In the genomic region with DNA sequence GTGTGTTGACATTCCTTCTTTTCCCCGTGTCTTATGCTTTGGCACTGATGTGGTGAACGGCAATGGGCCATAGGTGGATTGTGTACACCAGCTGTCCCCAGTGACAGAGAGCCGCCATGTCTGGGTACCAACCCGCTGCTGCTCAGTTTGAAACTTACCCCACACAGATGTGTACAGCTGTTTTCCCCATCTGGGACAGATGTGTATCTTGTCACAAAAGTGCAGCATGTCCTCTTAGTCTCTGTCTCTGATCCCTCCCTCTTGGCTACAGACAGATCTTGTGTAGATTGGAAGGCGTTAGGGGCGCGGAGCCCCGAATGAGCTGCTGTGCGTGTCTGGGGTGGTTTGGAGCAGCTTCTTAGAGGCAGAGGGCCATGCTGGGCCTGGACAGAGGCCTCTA, we compare ENCODE assay signal across 22 mouse cellular contexts.
DNase-seq lines count a peak whose midpoint lies in the region; ATAC-seq and TF ChIP-seq lines count a peak whose summit lies in the region.
"Had no signal": no experiment of that assay in that cellular context is flagged by ENCODE, and none has a peak within 500 bp of the region (broad histone marks: within the 10 kb centered on the region; RNA-seq: fewer than 3 reads in every experiment).

No protein-coding gene starts in this region.

- no peak overlapping the region for H3K4me3 ChIP-seq in forebrain, embryonic 10.5 days
- H3K4me3 ChIP-seq in forebrain, embryonic 14.5 days (ENCODE audit: low read depth, low read length): no peak overlapping the region
- H3K4me3 ChIP-seq in intestine, embryonic 15.5 days (replicated peaks): no peak overlapping the region
- H3K4me3 ChIP-seq in intestine, embryonic 16.5 days (ENCODE audit: low read length): no peak overlapping the region
- H3K4me3 ChIP-seq in lung, postnatal 0 days (ENCODE audit: low read depth, low read length): no peak overlapping the region
- H3K4me3 ChIP-seq in limb, embryonic 12.5 days (replicated peaks): no peak overlapping the region
- H3K4me3 ChIP-seq: embryonic facial prominence, embryonic 15.5 days; erythroblast, embryonic 14.5 days; heart, adult 2 months; heart, embryonic 12.5 days; hindbrain, embryonic 13.5 days had no signal

- no peaks in the 10 kb centered on the region for H3K9me3 ChIP-seq in forebrain, embryonic 10.5 days
- H3K9me3 ChIP-seq in forebrain, embryonic 14.5 days (replicated peaks; ENCODE audit: control insufficient read depth, low read length): no peaks in the 10 kb centered on the region
- no peaks in the 10 kb centered on the region for H3K9me3 ChIP-seq in intestine, embryonic 15.5 days
- H3K9me3 ChIP-seq in intestine, embryonic 16.5 days (ENCODE audit: control insufficient read depth, low read length): no peaks in the 10 kb centered on the region
- H3K9me3 ChIP-seq in lung, postnatal 0 days (ENCODE audit: low read length): no peaks in the 10 kb centered on the region
- H3K9me3 ChIP-seq in limb, embryonic 12.5 days: no peaks in the 10 kb centered on the region
- H3K9me3 ChIP-seq: embryonic facial prominence, embryonic 15.5 days; heart, embryonic 12.5 days; hindbrain, embryonic 13.5 days had no signal

- H3K27me3 ChIP-seq in forebrain, embryonic 10.5 days (ENCODE audit: poor library complexity, severe bottlenecking): peaks cover 49% of the 10 kb centered on the region
- H3K27me3 ChIP-seq in forebrain, embryonic 14.5 days (replicated peaks; ENCODE audit: control insufficient read depth, insufficient read depth, low read length): 0 out of 2 replicates have a peak, but pooled peaks cover 11% of the 10 kb centered on the region
- no peaks in the 10 kb centered on the region for H3K27me3 ChIP-seq in intestine, embryonic 15.5 days (replicated peaks)
- no peaks in the 10 kb centered on the region for H3K27me3 ChIP-seq in intestine, embryonic 16.5 days (replicated peaks; ENCODE audit: control insufficient read depth, insufficient read depth, low read length)
- H3K27me3 ChIP-seq in lung, postnatal 0 days (replicated peaks; ENCODE audit: insufficient read depth, low read length): 0 out of 2 replicates have a peak, but pooled peaks cover 8% of the 10 kb centered on the region
- H3K27me3 ChIP-seq in limb, embryonic 12.5 days: peaks cover 9% of the 10 kb centered on the region; the same call in 1 of the 2 replicates
- H3K27me3 ChIP-seq: embryonic facial prominence, embryonic 15.5 days had no signal

- no peaks in the 10 kb centered on the region for H3K36me3 ChIP-seq in forebrain, embryonic 10.5 days (replicated peaks)
- H3K36me3 ChIP-seq in forebrain, embryonic 14.5 days (ENCODE audit: control insufficient read depth, insufficient read depth, low read length): no peaks in the 10 kb centered on the region
- no peaks in the 10 kb centered on the region for H3K36me3 ChIP-seq in intestine, embryonic 15.5 days
- H3K36me3 ChIP-seq in intestine, embryonic 16.5 days (ENCODE audit: control insufficient read depth, insufficient read depth, low read length): no peaks in the 10 kb centered on the region
- no peaks in the 10 kb centered on the region for H3K36me3 ChIP-seq in lung, postnatal 0 days (ENCODE audit: insufficient read depth, low read length)
- no peaks in the 10 kb centered on the region for H3K36me3 ChIP-seq in limb, embryonic 12.5 days
- H3K36me3 ChIP-seq: embryonic facial prominence, embryonic 15.5 days; heart, embryonic 12.5 days; hindbrain, embryonic 13.5 days had no signal

- WGBS in forebrain, embryonic 10.5 days: 95% methylated on average over 9 of the region's 9 CpGs
- WGBS in forebrain, embryonic 14.5 days: 88% methylated on average over 9 of the region's 9 CpGs
- WGBS in intestine, embryonic 15.5 days: 76% methylated on average over 9 of the region's 9 CpGs
- 74% methylated on average over 9 of the region's 9 CpGs for WGBS in intestine, embryonic 16.5 days
- WGBS in lung, postnatal 0 days: 79% methylated on average over 9 of the region's 9 CpGs
- WGBS in limb, embryonic 12.5 days: 85% methylated on average over 9 of the region's 9 CpGs

- H3K9ac ChIP-seq in forebrain, embryonic 14.5 days (ENCODE audit: low read length): no peak overlapping the region
- H3K9ac ChIP-seq in intestine, embryonic 15.5 days: no peak overlapping the region
- no peak overlapping the region for H3K9ac ChIP-seq in intestine, embryonic 16.5 days (ENCODE audit: low read depth, low read length)
- no peak overlapping the region for H3K9ac ChIP-seq in lung, postnatal 0 days (replicated peaks; ENCODE audit: low read depth)
- H3K9ac ChIP-seq in limb, embryonic 12.5 days (replicated peaks): no peak overlapping the region
- H3K9ac ChIP-seq: embryonic facial prominence, embryonic 15.5 days; heart, embryonic 12.5 days; hindbrain, embryonic 13.5 days had no signal

- no peak for DNase-seq in forebrain, embryonic 10.5 days (ENCODE audit: extremely low spot score, low spot score)
- DNase-seq in forebrain, embryonic 14.5 days (ENCODE audit: low spot score): no peak
- DNase-seq in lung, postnatal 0 days (ENCODE audit: low spot score): peak; percentile 57
- no peak for DNase-seq in lung, adult 18-20 months
- no peak for DNase-seq in adrenal gland, postnatal 25 days
- DNase-seq: adrenal gland, postnatal 14 days; B cell, adult 2 months; cerebellum, adult 2 months; cerebellum, postnatal 10 days; gastrocnemius, postnatal 10 days; heart, adult 2 months had no signal

- peak overlapping the region; percentile 30; the same call in 1 of the 2 replicates for H3K27ac ChIP-seq in forebrain, embryonic 10.5 days
- no peak overlapping the region for H3K27ac ChIP-seq in forebrain, embryonic 14.5 days (ENCODE audit: low read depth, low read length)
- no peak overlapping the region for H3K27ac ChIP-seq in intestine, embryonic 15.5 days
- no peak overlapping the region for H3K27ac ChIP-seq in intestine, embryonic 16.5 days (ENCODE audit: low read length)
- no peak overlapping the region for H3K27ac ChIP-seq in lung, postnatal 0 days (ENCODE audit: low read length)
- peak overlapping the region; percentile 7; the same call in 1 of the 2 replicates for H3K27ac ChIP-seq in limb, embryonic 12.5 days
- H3K27ac ChIP-seq: embryonic facial prominence, embryonic 15.5 days; heart, adult 2 months; hindbrain, embryonic 13.5 days had no signal

- ATAC-seq in forebrain, embryonic 14.5 days: no peak
- ATAC-seq in intestine, embryonic 15.5 days: 0 out of 2 replicates have a peak, but pooled peaks have one; percentile 7
- ATAC-seq in intestine, embryonic 16.5 days: no peak
- ATAC-seq in lung, postnatal 0 days: peak; percentile 60
- ATAC-seq in limb, embryonic 12.5 days (ENCODE audit: insufficient number of reproducible peaks, insufficient read depth, low FRiP score, low TSS enrichment, low read depth): no peak
- ATAC-seq: activated CD4-positive, CD25-positive, alpha-beta regulatory T cell, adult 4 months; CD4-positive, CD25-positive, alpha-beta regulatory T cell, adult 4 months; forebrain, embryonic 16.5 days; Patski had no signal

- H3K4me1 ChIP-seq in forebrain, embryonic 10.5 days: peaks cover 31% of the 10 kb centered on the region
- peaks cover 17% of the 10 kb centered on the region for H3K4me1 ChIP-seq in forebrain, embryonic 14.5 days (ENCODE audit: control insufficient read depth, insufficient read depth, low read length)
- H3K4me1 ChIP-seq in intestine, embryonic 15.5 days (replicated peaks): peaks cover 28% of the 10 kb centered on the region
- peaks cover 23% of the 10 kb centered on the region for H3K4me1 ChIP-seq in intestine, embryonic 16.5 days (ENCODE audit: control insufficient read depth, insufficient read depth, low read length)
- H3K4me1 ChIP-seq in lung, postnatal 0 days (ENCODE audit: insufficient read depth, low read depth, low read length): peaks cover 4% of the 10 kb centered on the region; the same call in 1 of the 2 replicates
- peaks cover 43% of the 10 kb centered on the region for H3K4me1 ChIP-seq in limb, embryonic 12.5 days (replicated peaks)

- H3K4me2 ChIP-seq in forebrain, embryonic 14.5 days (ENCODE audit: low read length): no peak overlapping the region
- no peak overlapping the region for H3K4me2 ChIP-seq in intestine, embryonic 15.5 days (replicated peaks)
- H3K4me2 ChIP-seq in intestine, embryonic 16.5 days (ENCODE audit: low read depth, low read length): no peak overlapping the region
- H3K4me2 ChIP-seq in lung, postnatal 0 days (replicated peaks; ENCODE audit: low read depth, low read length): no peak overlapping the region
- H3K4me2 ChIP-seq in limb, embryonic 12.5 days: no peak overlapping the region
- H3K4me2 ChIP-seq: embryonic facial prominence, embryonic 15.5 days; heart, embryonic 12.5 days; hindbrain, embryonic 13.5 days had no signal

- TF ChIP-seq CTCF in lung, postnatal 0 days (IDR thresholded peaks at IDR 0.05): no peak

- no peak for TF ChIP-seq EP300 in lung, postnatal 0 days (IDR thresholded peaks at IDR 0.05)

Comparison
In these comparisons a context has a peak if more than half of its experiments do, and no peak if none do; other contexts are left out.
1. H3K27ac ChIP-seq: peak in forebrain, embryonic 10.5 days (single experiment) and limb, embryonic 12.5 days (single experiment); none in forebrain, embryonic 14.5 days (single experiment), intestine, embryonic 15.5 days (single experiment), intestine, embryonic 16.5 days (single experiment) and lung, postnatal 0 days (single experiment).
2. ATAC-seq: peak in intestine, embryonic 15.5 days (single experiment) and lung, postnatal 0 days (single experiment); none in forebrain, embryonic 14.5 days (single experiment), intestine, embryonic 16.5 days (single experiment) and limb, embryonic 12.5 days (single experiment).